In the genomic region with DNA sequence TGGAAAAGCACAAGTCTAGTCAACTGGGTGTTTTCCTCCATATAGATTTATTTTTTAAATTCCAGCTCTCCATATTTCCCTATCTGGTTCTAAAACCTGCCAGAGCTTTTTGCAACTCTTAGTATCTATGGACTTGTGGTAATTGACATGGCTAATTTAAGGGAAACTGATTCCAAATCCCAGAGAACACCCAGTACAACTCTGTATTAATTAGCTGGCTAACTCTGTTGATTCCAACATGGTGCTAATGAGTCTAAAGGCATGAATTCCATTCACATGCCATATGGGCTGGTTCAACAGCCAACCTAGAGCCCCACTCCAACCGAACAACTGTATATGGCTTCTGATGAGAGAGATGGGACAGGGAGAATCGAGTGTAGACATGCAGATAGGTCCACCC, we compare ENCODE assay signal across 16 mouse cellular contexts.
DNase-seq lines count a peak whose midpoint lies in the region; ATAC-seq and TF ChIP-seq lines count a peak whose summit lies in the region.
"Had no signal": no experiment of that assay in that cellular context is flagged by ENCODE, and none has a peak within 500 bp of the region (broad histone marks: within the 10 kb centered on the region; RNA-seq: fewer than 3 reads in every experiment).

No protein-coding gene starts in this region.

- H3K4me2 ChIP-seq in forebrain, embryonic 14.5 days (ENCODE audit: low read length), result no peak overlapping the region
- H3K4me2 ChIP-seq: embryonic facial prominence, embryonic 12.5 days; forebrain, embryonic 15.5 days had no signal

- H3K36me3 ChIP-seq in forebrain, embryonic 14.5 days (ENCODE audit: control insufficient read depth, insufficient read depth, low read length), result no peaks in the 10 kb centered on the region
- no peaks in the 10 kb centered on the region for H3K36me3 ChIP-seq in forebrain, embryonic 10.5 days (replicated peaks)
- H3K36me3 ChIP-seq in testis, adult 2 months (ENCODE audit: control insufficient read depth, insufficient read depth, low read length), result no peaks in the 10 kb centered on the region
- H3K36me3 ChIP-seq: embryonic facial prominence, embryonic 10.5 days; embryonic facial prominence, embryonic 12.5 days; forebrain, embryonic 15.5 days had no signal

- no peaks in the 10 kb centered on the region for H3K27me3 ChIP-seq in forebrain, embryonic 14.5 days (replicated peaks; ENCODE audit: control insufficient read depth, insufficient read depth, low read length)
- H3K27me3 ChIP-seq in forebrain, embryonic 10.5 days (ENCODE audit: poor library complexity, severe bottlenecking), result peaks cover 17% of the 10 kb centered on the region
- no peaks in the 10 kb centered on the region for H3K27me3 ChIP-seq in testis, adult 2 months (ENCODE audit: control insufficient read depth, insufficient read depth, low read length)
- H3K27me3 ChIP-seq: embryonic facial prominence, embryonic 12.5 days; forebrain, embryonic 15.5 days had no signal

- H3K4me3 ChIP-seq in forebrain, embryonic 14.5 days (ENCODE audit: low read depth, low read length), result no peak overlapping the region
- no peak overlapping the region for H3K4me3 ChIP-seq in forebrain, embryonic 10.5 days
- peak overlapping the region; percentile 25; the same call in 1 of the 2 replicates for H3K4me3 ChIP-seq in testis, adult 2 months (ENCODE audit: control insufficient read depth, low read depth, low read length)
- H3K4me3 ChIP-seq: embryonic facial prominence, embryonic 10.5 days; embryonic facial prominence, embryonic 12.5 days; forebrain, embryonic 15.5 days had no signal

- no peak overlapping the region for H3K9ac ChIP-seq in forebrain, embryonic 14.5 days (ENCODE audit: low read length)
- H3K9ac ChIP-seq: embryonic facial prominence, embryonic 12.5 days; forebrain, embryonic 15.5 days had no signal

- TF ChIP-seq CTCF in testis, adult 2 months (IDR thresholded peaks at IDR 0.05; ENCODE audit: control insufficient read depth, insufficient read depth, insufficient replicate concordance, low read depth, low read length), result no peak

- DNase-seq in forebrain, embryonic 14.5 days (ENCODE audit: low spot score), result peak; percentile 71
- no peak for DNase-seq in forebrain, embryonic 10.5 days (ENCODE audit: extremely low spot score, low spot score)
- DNase-seq in testis, postnatal 10 days (ENCODE audit: low spot score), result no peak
- DNase-seq: adrenal gland, adult 2 months; adrenal gland, postnatal 10 days; adrenal gland, postnatal 25 days; cerebellum, adult 11-12 months; cerebellum, adult 2 months; cerebellum, adult 9-10 months; cerebellum, postnatal 10 days; cerebellum, postnatal 25 days had no signal

- no peak overlapping the region for H3K27ac ChIP-seq in forebrain, embryonic 14.5 days (ENCODE audit: low read depth, low read length)
- H3K27ac ChIP-seq in forebrain, embryonic 10.5 days, result no peak overlapping the region
- H3K27ac ChIP-seq in testis, adult 2 months (ENCODE audit: control insufficient read depth, insufficient read depth, low read depth, low read length), result no peak overlapping the region
- H3K27ac ChIP-seq: embryonic facial prominence, embryonic 10.5 days; embryonic facial prominence, embryonic 12.5 days; forebrain, embryonic 15.5 days had no signal

- WGBS in forebrain, embryonic 14.5 days, result 52% methylated on average over 2 of the region's 2 CpGs
- 84% methylated on average over 2 of the region's 2 CpGs for WGBS in forebrain, embryonic 10.5 days

- H3K9me3 ChIP-seq in forebrain, embryonic 14.5 days (replicated peaks; ENCODE audit: control insufficient read depth, low read length), result no peaks in the 10 kb centered on the region
- H3K9me3 ChIP-seq in forebrain, embryonic 10.5 days, result no peaks in the 10 kb centered on the region; the same call in 1 of the 2 replicates
- H3K9me3 ChIP-seq: embryonic facial prominence, embryonic 10.5 days; embryonic facial prominence, embryonic 12.5 days; forebrain, embryonic 15.5 days had no signal

- H3K4me1 ChIP-seq in forebrain, embryonic 14.5 days (ENCODE audit: control insufficient read depth, insufficient read depth, low read length), result peaks cover 5% of the 10 kb centered on the region; the same call in 1 of the 2 replicates
- peaks cover 29% of the 10 kb centered on the region for H3K4me1 ChIP-seq in forebrain, embryonic 10.5 days
- H3K4me1 ChIP-seq in testis, adult 2 months (ENCODE audit: control insufficient read depth, insufficient read depth, low read length), result no peaks in the 10 kb centered on the region

- TF ChIP-seq POLR2A in testis, adult 2 months (IDR thresholded peaks at IDR 0.05; ENCODE audit: control insufficient read depth, low read depth, low read length), result no peak

- peak; percentile 42; the same call in 1 of the 2 replicates for ATAC-seq in forebrain, embryonic 14.5 days
- no peak for ATAC-seq in monocyte, adult 5-6 weeks (replicated peaks; ENCODE audit: insufficient number of reproducible peaks, low FRiP score, low TSS enrichment, poor library complexity, severe bottlenecking)
- ATAC-seq: forebrain, embryonic 15.5 days had no signal
